Mouse (Mus musculus): Measurements from ENCODE around the gene Cd2. TPM values are rescaled to one million over a fixed set of nuclear protein-coding genes. Genes with fewer than 3 reads are reported as not detected.

The Cd2 gene
- total RNA-seq, 2 experiments from 2014 or later, result 0.23 TPM; not detected in 1

- no peak for DNase-seq
These were observed 12.9 kb downstream of the Cd2 start for GRCm38 (mm10) chr3:101274794-101275193.

GRCm38 (mm10) chr3:101274041-101274770 lies 13.5 kb downstream of the Cd2 start:
- peak; percentile 31 for DNase-seq

GRCm38 (mm10) chr3:101272166-101272565 lies 15.6 kb downstream of the Cd2 start:
- DNase-seq, result no peak

- DNase-seq, result no peak
These were observed 16.9 kb downstream of the Cd2 start for GRCm38 (mm10) chr3:101270833-101271232.

GRCm38 (mm10) chr3:101268361-101268760 lies 19.4 kb downstream of the Cd2 start:
- no peak for DNase-seq

GRCm38 (mm10) chr3:101265561-101266091 lies 22.1 kb downstream of the Cd2 start:
- no peak for DNase-seq

GRCm38 (mm10) chr3:101258976-101259375 lies 28.8 kb downstream of the Cd2 start:
- DNase-seq, result no peak

GRCm38 (mm10) chr3:101256090-101256489 lies 31.6 kb downstream of the Cd2 start:
- no peak for DNase-seq

GRCm38 (mm10) chr3:101252141-101252540 lies 35.6 kb downstream of the Cd2 start:
- no peak for DNase-seq

- no peak for DNase-seq
These were observed 37.9 kb downstream of the Cd2 start for GRCm38 (mm10) chr3:101249846-101250245.

- no peak for DNase-seq
These were observed 42.5 kb downstream of the Cd2 start for GRCm38 (mm10) chr3:101245212-101245611.

- no peak for DNase-seq
These were observed 44.7 kb downstream of the Cd2 start for GRCm38 (mm10) chr3:101243002-101243401.

- DNase-seq, result no peak
These were observed 45.9 kb downstream of the Cd2 start for GRCm38 (mm10) chr3:101241866-101242265.

- no peak for DNase-seq
These were observed 46.9 kb downstream of the Cd2 start for GRCm38 (mm10) chr3:101240859-101241258.

GRCm38 (mm10) chr3:101239236-101239635 lies 48.5 kb downstream of the Cd2 start:
- no peak for DNase-seq

- DNase-seq, result no peak
These were observed 49.0 kb downstream of the Cd2 start for GRCm38 (mm10) chr3:101238695-101239094.

GRCm38 (mm10) chr3:101236995-101237808 lies 50.5 kb downstream of the Cd2 start:
- no peak for DNase-seq

GRCm38 (mm10) chr3:101236261-101236660 lies 51.5 kb downstream of the Cd2 start:
- no peak for DNase-seq

GRCm38 (mm10) chr3:101235321-101235720 lies 52.4 kb downstream of the Cd2 start:
- no peak for DNase-seq

GRCm38 (mm10) chr3:101233424-101233823 lies 54.3 kb downstream of the Cd2 start:
- DNase-seq, result no peak

- DNase-seq, result no peak
These were observed 55.2 kb downstream of the Cd2 start for GRCm38 (mm10) chr3:101232570-101232969.

GRCm38 (mm10) chr3:101230201-101230600 lies 57.5 kb downstream of the Cd2 start:
- DNase-seq, result no peak

- no peak for DNase-seq
These were observed 58.2 kb downstream of the Cd2 start for GRCm38 (mm10) chr3:101229551-101229930.
